Mouse (Mus musculus): ENCODE data around the gene Suclg1. TPM values are rescaled to one million over a fixed set of nuclear protein-coding genes. Genes with fewer than 3 reads are reported as not detected.
A peak's percentile ranks its signal among the peaks of the same experiment; 100 is the strongest.

Suclg1 gene
- total RNA-seq, 2 experiments from 2014 or later, result 106 to 124 TPM

GRCm38 (mm10) chr6:73306837-73307236 is 58.7 kb downstream of the Suclg1 start:
- DNase-seq (ENCODE audit: low spot score in 2 of 2), result no peak
- intact Hi-C loops (cut with DNase I), result no loop called here

GRCm38 (mm10) chr6:73308685-73309520 is 60.7 kb downstream of the Suclg1 start:
- DNase-seq (ENCODE audit: low spot score in 2 of 2), result no peak
- intact Hi-C loops (cut with DNase I), result no loop called here

GRCm38 (mm10) chr6:73311335-73311734 is 63.2 kb downstream of the Suclg1 start:
- no peak for DNase-seq (ENCODE audit: low spot score in 2 of 2)
- intact Hi-C loops (cut with DNase I), result no loop called here

GRCm38 (mm10) chr6:73311786-73312185 is 63.6 kb downstream of the Suclg1 start:
- intact Hi-C loops (cut with DNase I), result no loop called here
- DNase-seq (ENCODE audit: low spot score in 2 of 2), result peak in 1 of 2 experiments; percentile 68

GRCm38 (mm10) chr6:73314923-73315603 is 66.9 kb downstream of the Suclg1 start:
- peak; percentile 62 to 65 for DNase-seq (ENCODE audit: low spot score in 2 of 2)
- intact Hi-C loops (cut with DNase I), result no loop called here

- DNase-seq (ENCODE audit: low spot score in 2 of 2), result no peak
- intact Hi-C loops (cut with DNase I), result no loop called here
Measured at GRCm38 (mm10) chr6:73322306-73322705, 74.1 kb downstream of the Suclg1 start.

Other genes starting within 250 kb of the Suclg1 start
- gene Dnah6, start 26.7 kb upstream of the Suclg1 start, total RNA-seq (2021), result under 1 TPM; 0.66 TPM
- gene 4931417E11Rik, start 221.3 kb downstream of the Suclg1 start, total RNA-seq (2021), result not detected

Data from left cerebral cortex, postnatal 14 days (tissue).